Mouse (Mus musculus) ES-Bruce4 (cell line): Measurements from ENCODE around the gene Zfp697.
"Not testable (repeated sequence)": the region's sequence is repeated elsewhere in the genome, so short reads cannot be mapped to it uniquely, and the experiment has no call there.

Experiments used
- CTCF ChIP-seq: IDR thresholded peaks from one replicate; pipeline ENCODE4 v1.8.1; 2011; ENCODE audit warnings: low read depth, low read length
- EP300 ChIP-seq: IDR thresholded peaks from 2 replicates; pipeline ENCODE4 v1.6.1; 2011; ENCODE audit warnings: low read depth, low read length; ENCODE audit not compliant: insufficient read depth
- POLR2A ChIP-seq: IDR thresholded peaks from one replicate; pipeline ENCODE4 v1.8.1; 2011; ENCODE audit warnings: low read length; ENCODE audit not compliant: insufficient read depth

GRCm38 (mm10) chr3:98510414-98510813, 128.2 kb downstream of the Zfp697 start, which contains the start of gene Hsd3b4:
- not testable (repeated sequence) for TF ChIP-seq CTCF, POLR2A, EP300
